Mouse (Mus musculus): ENCODE results near the gene Tada2b. TPM values are rescaled to one million over a fixed set of nuclear protein-coding genes. Genes with fewer than 3 reads are reported as not detected.

Tada2b gene
- polyA plus RNA-seq, 1 experiment from 2014 or later = 2.7 TPM

GRCm38 (mm10) chr5:36458926-36459325 is 25.2 kb downstream of the Tada2b start:
- H3K36me3 ChIP-seq = no peaks in the 10 kb centered on the region
- no peaks in the 10 kb centered on the region for H3K9me3 ChIP-seq
- no peak overlapping the region for H3K4me3 ChIP-seq
- ATAC-seq (ENCODE audit: low FRiP score, low read depth) = no peak
- H3K4me2 ChIP-seq (replicated peaks) = no peak overlapping the region
- WGBS = 21% methylated on average over 4 of the region's 4 CpGs
- H3K27me3 ChIP-seq (replicated peaks) = no peaks in the 10 kb centered on the region
- no peak overlapping the region for H3K9ac ChIP-seq
- H3K27ac ChIP-seq = no peak overlapping the region
- no peaks in the 10 kb centered on the region; the same call in 1 of the 2 replicates for H3K4me1 ChIP-seq

DNA sequence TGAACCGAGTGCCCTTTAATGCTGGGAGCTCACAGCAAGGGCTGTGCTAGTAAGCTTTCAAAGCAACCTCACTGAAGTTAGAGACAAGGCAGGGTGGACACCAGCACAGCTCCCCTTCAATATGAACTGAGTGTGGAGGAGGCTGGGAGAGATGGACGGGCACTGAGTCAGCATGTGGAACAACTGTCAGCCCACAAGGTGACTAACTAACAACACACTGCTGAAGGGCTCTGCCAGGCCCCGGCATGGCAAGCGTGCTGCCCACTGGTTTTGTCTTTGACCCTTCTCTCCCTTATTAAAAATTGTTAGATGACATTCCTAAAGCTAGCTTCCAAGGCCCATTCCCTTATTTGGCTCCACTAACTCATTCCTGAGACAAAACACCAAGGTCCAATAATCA is 26.4 kb downstream of the Tada2b start:
- Histone ChIP-seq H3K36me3 (no peaks in the 10 kb centered on the region), H3K4me2 (replicated peaks) (no peak overlapping the region), H3K9ac (no peak overlapping the region), H3K4me1 (no peaks in the 10 kb centered on the region), H3K27ac (no peak overlapping the region), H3K27me3 (replicated peaks) (no peaks in the 10 kb centered on the region), H3K9me3 (no peaks in the 10 kb centered on the region), H3K4me3 (no peak overlapping the region)
- WGBS = 83% methylated on average over 4 of the region's 4 CpGs
- ATAC-seq (ENCODE audit: low FRiP score, low read depth) = no peak

DNA sequence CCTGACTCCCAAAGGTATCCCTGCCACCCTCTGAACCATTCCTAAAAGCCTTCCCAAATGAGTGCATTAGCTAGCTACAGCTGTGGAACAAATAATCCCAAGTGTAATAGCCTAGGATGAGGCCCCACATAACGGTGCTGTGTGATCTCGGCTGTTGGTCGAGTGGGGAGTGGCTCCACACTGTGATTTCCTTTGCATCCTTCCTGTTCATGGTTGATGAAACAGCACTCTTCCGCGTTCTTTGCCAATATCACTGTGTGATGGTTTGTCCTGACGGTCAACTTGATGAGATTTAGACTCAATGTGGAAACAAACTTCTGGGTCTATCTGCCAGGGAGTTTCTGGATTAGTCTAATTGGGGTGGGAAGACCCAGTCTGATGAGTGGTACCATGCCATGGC is 31.3 kb downstream of the Tada2b start:
- Histone ChIP-seq H3K9me3 (no peaks in the 10 kb centered on the region), H3K4me1 (peaks cover 3% of the 10 kb centered on the region; the same call in 1 of the 2 replicates), H3K4me2 (replicated peaks) (no peak overlapping the region), H3K4me3 (no peak overlapping the region), H3K36me3 (no peaks in the 10 kb centered on the region), H3K27me3 (replicated peaks) (no peaks in the 10 kb centered on the region), H3K9ac (no peak overlapping the region), H3K27ac (no peak overlapping the region)
- 80% methylated on average over 6 of the region's 6 CpGs for WGBS
- no peak for ATAC-seq (ENCODE audit: low FRiP score, low read depth)

- 67% methylated on average over 10 of the region's 10 CpGs for WGBS
- H3K4me2 ChIP-seq (replicated peaks) = no peak overlapping the region
- ATAC-seq (ENCODE audit: low FRiP score, low read depth) = no peak
- no peaks in the 10 kb centered on the region for H3K27me3 ChIP-seq (replicated peaks)
- no peak overlapping the region for H3K9ac ChIP-seq
- no peak overlapping the region for H3K4me3 ChIP-seq
- H3K9me3 ChIP-seq = no peaks in the 10 kb centered on the region
- no peaks in the 10 kb centered on the region for H3K36me3 ChIP-seq
- peaks cover 3% of the 10 kb centered on the region; the same call in 1 of the 2 replicates for H3K4me1 ChIP-seq
- H3K27ac ChIP-seq = no peak overlapping the region
Observed at GRCm38 (mm10) chr5:36451872-36452389, 32.2 kb downstream of the Tada2b start.

DNA sequence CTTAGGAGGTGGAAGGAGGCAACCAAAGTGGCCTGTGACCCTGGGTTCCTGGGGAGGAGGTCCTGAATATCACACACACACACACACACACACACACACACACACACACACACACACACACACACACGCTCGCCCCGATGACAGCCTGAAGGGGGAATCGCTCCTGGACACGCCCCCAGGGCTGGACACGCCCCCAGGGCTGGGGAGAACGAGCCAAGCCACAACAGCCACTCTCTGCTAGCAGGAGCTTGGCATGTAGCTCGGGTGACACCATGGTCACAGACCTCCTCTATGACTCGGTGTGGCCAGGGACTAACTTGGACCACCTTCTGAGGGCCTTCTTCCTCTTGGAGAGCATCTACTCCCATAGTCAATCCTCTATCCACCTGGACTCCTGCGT is 33.0 kb downstream of the Tada2b start:
- Histone ChIP-seq H3K27me3 (replicated peaks) (no peaks in the 10 kb centered on the region), H3K36me3 (no peaks in the 10 kb centered on the region), H3K4me2 (replicated peaks) (no peak overlapping the region), H3K4me3 (no peak overlapping the region), H3K4me1 (peaks cover 5% of the 10 kb centered on the region; the same call in 1 of the 2 replicates), H3K9me3 (no peaks in the 10 kb centered on the region), H3K9ac (no peak overlapping the region), H3K27ac (no peak overlapping the region)
- 24% methylated on average over 10 of the region's 10 CpGs for whole genome bisulfite sequencing
- no peak for ATAC-seq (ENCODE audit: low FRiP score, low read depth)

GRCm38 (mm10) chr5:36449710-36450358 is 34.3 kb downstream of the Tada2b start:
- WGBS = 74% methylated on average over 6 of the region's 6 CpGs
- no peak for ATAC-seq (ENCODE audit: low FRiP score, low read depth)

GRCm38 (mm10) chr5:36447872-36448271 is 36.2 kb downstream of the Tada2b start:
- 93% methylated on average over 12 of the region's 12 CpGs for WGBS
- no peak overlapping the region for H3K27ac ChIP-seq
- H3K36me3 ChIP-seq = no peaks in the 10 kb centered on the region
- no peak overlapping the region for H3K4me2 ChIP-seq (replicated peaks)
- H3K9me3 ChIP-seq = no peaks in the 10 kb centered on the region
- peaks cover 10% of the 10 kb centered on the region for H3K4me1 ChIP-seq
- H3K27me3 ChIP-seq (replicated peaks) = no peaks in the 10 kb centered on the region
- ATAC-seq (ENCODE audit: low FRiP score, low read depth) = no peak
- no peak overlapping the region for H3K4me3 ChIP-seq
- no peak overlapping the region for H3K9ac ChIP-seq

More at GRCm38 (mm10) chr5:36449710-36450358, 34.3 kb downstream of the Tada2b start:
- Histone ChIP-seq H3K9ac (no peak overlapping the region), H3K4me1 (peaks cover 10% of the 10 kb centered on the region; the same call in 1 of the 2 replicates), H3K27me3 (replicated peaks) (no peaks in the 10 kb centered on the region), H3K4me3 (no peak overlapping the region), H3K9me3 (no peaks in the 10 kb centered on the region), H3K4me2 (replicated peaks) (no peak overlapping the region), H3K36me3 (no peaks in the 10 kb centered on the region), H3K27ac (no peak overlapping the region)

DNA sequence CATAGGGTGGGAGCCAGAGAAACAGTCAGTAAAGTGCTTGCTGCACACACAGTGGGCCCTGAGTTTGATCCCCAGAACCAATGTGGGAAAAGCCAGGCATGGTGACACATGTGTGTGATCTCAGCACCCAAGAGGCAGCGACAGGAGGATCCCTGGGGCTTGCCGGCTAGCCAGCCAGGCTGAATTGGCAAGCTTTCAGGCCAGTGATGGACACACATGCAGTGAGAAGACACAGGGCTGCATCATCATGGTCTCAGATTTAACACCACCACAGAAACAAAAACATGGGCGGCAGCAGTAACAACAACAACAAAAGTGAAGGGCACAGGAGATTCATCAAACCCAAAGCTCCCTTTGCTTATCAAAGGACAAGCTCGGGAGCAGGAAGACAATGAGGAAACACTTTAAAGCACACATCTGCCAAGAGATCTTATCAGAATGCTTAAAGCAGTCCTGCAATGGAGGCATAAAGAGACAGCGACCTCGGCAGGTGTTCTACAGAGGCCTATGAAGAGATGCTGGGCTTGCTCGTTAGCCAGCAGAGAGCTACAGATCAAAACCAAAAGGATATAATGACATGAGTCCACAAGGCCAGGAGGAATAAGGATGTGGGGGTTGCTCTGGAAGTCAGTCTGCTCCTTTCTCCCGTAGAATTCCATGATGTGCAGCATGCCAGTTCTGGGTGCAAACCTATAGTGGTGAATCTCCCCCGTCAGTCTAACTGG is 37.8 kb downstream of the Tada2b start:
- Histone ChIP-seq H3K9ac (no peak overlapping the region), H3K27ac (no peak overlapping the region), H3K27me3 (replicated peaks) (no peaks in the 10 kb centered on the region), H3K36me3 (no peaks in the 10 kb centered on the region), H3K4me1 (peaks cover 10% of the 10 kb centered on the region), H3K9me3 (no peaks in the 10 kb centered on the region), H3K4me2 (replicated peaks) (no peak overlapping the region), H3K4me3 (no peak overlapping the region)
- ATAC-seq (ENCODE audit: low FRiP score, low read depth) = no peak
- 48% methylated on average over 9 of the region's 9 CpGs for WGBS

DNA sequence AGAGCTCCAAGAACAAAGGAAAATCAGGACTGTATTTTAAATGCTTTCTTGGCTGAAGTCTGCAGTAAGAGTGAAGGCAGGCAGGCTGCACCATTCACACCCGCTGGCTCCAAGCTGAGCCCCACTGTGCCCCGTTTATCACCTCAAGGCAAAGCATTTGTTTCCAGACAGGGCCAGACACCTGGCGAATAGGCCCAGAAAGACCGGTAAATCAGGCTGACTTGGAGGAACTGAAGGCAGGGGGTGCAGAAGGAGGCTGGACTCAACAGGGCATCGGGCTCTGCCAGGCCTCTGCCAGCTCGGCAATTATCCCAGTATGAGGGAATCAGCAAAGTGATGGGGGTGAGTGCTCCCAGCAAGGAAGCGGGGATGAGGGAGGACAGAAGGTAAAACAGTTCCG is 39.1 kb downstream of the Tada2b start:
- H3K9me3 ChIP-seq = no peaks in the 10 kb centered on the region
- H3K27me3 ChIP-seq (replicated peaks) = no peaks in the 10 kb centered on the region
- WGBS = 25% methylated on average over 8 of the region's 8 CpGs
- H3K4me1 ChIP-seq = peaks cover 7% of the 10 kb centered on the region; the same call in 1 of the 2 replicates
- no peaks in the 10 kb centered on the region for H3K36me3 ChIP-seq
- ATAC-seq (ENCODE audit: low FRiP score, low read depth) = no peak
- H3K27ac ChIP-seq = no peak overlapping the region
- H3K9ac ChIP-seq = no peak overlapping the region
- no peak overlapping the region for H3K4me2 ChIP-seq (replicated peaks)
- H3K4me3 ChIP-seq = no peak overlapping the region

DNA sequence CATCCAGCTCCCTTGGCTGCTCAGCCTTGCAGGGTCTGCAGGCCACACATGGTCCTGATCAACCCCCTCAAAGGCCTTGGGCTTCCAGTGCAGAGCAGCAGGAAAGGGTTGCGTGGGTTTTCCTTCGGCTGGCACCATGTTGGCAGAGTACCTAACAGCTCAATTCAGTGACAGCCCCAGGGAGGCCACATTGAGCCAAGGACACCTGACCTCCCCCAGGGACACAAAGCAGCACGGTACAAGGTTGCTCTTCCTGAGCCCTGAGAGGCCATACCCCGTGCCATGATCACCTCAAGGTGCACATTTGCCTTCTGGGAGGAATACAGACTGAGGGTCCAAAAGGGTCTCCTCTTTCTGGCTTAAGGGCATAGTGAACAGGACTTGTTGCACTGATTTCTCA is 39.5 kb downstream of the Tada2b start:
- no peak overlapping the region for H3K4me3 ChIP-seq
- H3K36me3 ChIP-seq = no peaks in the 10 kb centered on the region
- no peak for ATAC-seq (ENCODE audit: low FRiP score, low read depth)
- H3K27me3 ChIP-seq (replicated peaks) = no peaks in the 10 kb centered on the region
- peaks cover 7% of the 10 kb centered on the region; the same call in 1 of the 2 replicates for H3K4me1 ChIP-seq
- WGBS = 67% methylated on average over 4 of the region's 4 CpGs
- H3K9me3 ChIP-seq = no peaks in the 10 kb centered on the region
- no peak overlapping the region for H3K9ac ChIP-seq
- H3K4me2 ChIP-seq (replicated peaks) = no peak overlapping the region
- H3K27ac ChIP-seq = no peak overlapping the region

GRCm38 (mm10) chr5:36440741-36441140 is 43.3 kb downstream of the Tada2b start:
- 78% methylated on average over 3 of the region's 3 CpGs for WGBS
- Histone ChIP-seq H3K4me3 (no peak overlapping the region), H3K4me1 (peaks cover 5% of the 10 kb centered on the region; the same call in 1 of the 2 replicates), H3K9me3 (no peaks in the 10 kb centered on the region), H3K36me3 (no peaks in the 10 kb centered on the region), H3K27me3 (replicated peaks) (no peaks in the 10 kb centered on the region), H3K9ac (no peak overlapping the region), H3K4me2 (replicated peaks) (no peak overlapping the region), H3K27ac (no peak overlapping the region)
- ATAC-seq (ENCODE audit: low FRiP score, low read depth) = no peak

DNA sequence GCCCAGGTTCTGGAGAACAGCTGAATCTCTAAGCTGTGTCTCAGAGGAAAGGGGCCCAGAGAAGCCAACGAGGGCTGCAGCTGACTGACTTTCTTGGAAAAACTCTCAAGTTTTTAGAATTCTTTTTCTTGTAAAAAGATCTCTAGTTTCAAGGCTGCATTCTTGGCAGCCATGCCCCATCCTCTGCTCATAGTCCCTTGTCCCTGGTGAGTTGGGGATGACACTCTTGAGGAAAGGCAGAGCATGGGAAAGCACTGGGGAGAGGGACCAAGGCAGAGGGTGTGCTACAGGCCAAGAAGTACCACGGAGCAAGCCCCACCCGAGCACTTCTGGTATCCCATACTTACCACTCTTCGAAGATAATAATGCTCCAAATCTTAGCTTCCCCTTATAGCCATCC is 47.2 kb downstream of the Tada2b start:
- H3K9me3 ChIP-seq = no peaks in the 10 kb centered on the region
- H3K27ac ChIP-seq = no peak overlapping the region
- 0 out of 2 replicates have a peak, but pooled peaks cover 10% of the 10 kb centered on the region for H3K4me1 ChIP-seq
- no peak overlapping the region for H3K4me2 ChIP-seq (replicated peaks)
- H3K9ac ChIP-seq = no peak overlapping the region
- no peaks in the 10 kb centered on the region for H3K27me3 ChIP-seq (replicated peaks)
- H3K36me3 ChIP-seq = no peaks in the 10 kb centered on the region
- H3K4me3 ChIP-seq = no peak overlapping the region
- WGBS = 83% methylated on average over 4 of the region's 4 CpGs
- no peak for ATAC-seq (ENCODE audit: low FRiP score, low read depth)

Data from neural tube, embryonic 12.5 days (tissue).